Mouse (Mus musculus): ENCODE data around the gene Cacna1c.

Cacna1c gene

DNA sequence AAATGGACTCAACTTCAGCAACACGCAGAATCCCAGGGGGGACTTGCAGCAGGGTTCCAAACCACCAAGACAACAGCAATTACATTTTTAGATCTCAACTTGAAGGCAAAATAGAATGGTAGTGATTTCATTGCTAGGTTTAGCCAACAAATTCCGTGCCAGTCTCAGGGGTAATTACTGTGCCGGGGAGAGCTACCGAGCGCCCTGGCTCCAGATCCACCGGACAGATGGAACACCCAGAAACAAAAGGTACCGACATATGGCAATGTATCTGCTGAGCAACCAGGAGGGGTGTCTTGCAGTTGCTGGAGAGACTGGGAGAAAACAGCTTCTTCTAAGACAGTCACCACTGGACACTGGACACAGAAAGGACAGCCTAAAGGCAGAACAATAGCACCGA is 442.4 kb downstream of the Cacna1c start:
- DNase-seq (ENCODE audit: low read depth, low spot score) = no peak

DNA sequence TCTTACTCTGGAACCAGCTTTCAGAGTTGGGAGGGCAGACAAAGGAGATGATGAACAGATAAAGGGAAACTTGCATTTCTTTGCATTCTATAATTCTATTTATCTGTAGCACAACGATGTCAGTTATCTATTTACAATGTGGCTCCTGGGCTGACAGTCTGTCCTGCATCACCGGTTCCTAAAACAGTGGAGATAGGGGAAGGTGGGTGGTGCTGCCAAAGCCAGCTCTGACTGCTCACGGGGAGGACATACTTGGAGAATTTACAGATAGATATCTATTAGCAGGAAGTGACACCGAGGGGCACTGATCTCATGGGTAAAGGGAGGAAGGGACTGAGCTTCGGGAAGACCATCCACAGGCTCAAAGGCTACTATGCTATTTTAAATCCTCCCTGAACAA is 443.2 kb downstream of the Cacna1c start:
- DNase-seq (ENCODE audit: low read depth, low spot score) = no peak

DNA sequence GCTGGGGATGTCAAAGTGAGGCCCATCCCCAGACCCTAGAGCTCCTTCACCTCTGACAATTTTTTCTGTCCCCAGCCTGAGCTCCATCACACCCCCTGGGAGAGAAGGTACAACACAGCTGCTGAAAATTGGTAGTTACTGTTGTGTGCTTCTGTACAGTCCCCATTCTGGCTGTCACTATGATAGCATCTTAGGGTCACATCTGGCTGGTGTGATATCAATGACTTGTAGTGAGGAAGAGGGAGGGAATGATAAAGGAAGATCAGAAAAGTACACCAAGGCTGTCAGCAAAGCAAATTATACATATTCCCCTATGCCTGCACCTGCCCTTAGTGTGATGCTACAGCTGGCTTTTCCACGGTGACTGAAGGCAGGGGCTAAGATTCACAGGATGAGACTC is 446.9 kb downstream of the Cacna1c start:
- no peak for DNase-seq (ENCODE audit: low read depth, low spot score)

DNA sequence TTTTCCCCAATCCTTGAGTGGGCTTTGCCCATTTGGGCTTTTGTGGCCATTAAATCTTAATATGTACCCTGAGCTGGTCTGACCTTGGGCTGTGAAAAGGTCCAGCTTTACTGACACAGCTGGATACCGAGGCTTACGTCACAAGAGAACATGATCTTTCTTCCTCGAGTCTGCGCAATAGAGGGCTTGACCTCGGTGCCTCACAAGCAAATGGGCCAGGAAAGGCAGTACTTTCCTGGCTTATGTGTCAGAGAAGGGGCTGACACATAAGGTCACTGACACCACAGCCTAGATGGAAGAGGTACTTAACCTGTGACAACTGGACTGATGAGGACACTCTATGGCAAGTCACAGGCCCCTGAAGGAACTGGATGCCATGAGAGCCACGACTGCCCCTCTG is 453.5 kb downstream of the Cacna1c start:
- DNase-seq (ENCODE audit: low read depth, low spot score) = no peak

DNA sequence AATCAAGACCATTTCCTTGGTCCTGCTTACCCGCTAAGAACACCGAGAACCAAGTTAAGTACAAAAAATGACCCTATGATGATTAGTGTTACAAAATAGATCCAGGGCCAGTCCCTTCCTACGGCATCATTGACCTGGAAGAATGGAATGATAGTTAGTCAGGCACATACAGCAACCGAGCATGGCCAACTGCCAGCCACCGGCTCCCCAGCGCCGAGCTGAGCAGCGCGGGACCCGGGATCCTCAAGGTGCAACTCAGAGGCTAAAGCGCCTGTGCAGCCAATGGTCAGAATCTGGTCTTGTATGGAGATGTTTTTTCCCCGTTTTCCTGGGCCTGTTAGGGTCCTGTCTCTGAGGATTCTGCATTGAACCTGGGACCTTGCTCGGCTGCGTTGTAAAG is 454.4 kb downstream of the Cacna1c start:
- no peak for DNase-seq (ENCODE audit: low read depth, low spot score)

DNA sequence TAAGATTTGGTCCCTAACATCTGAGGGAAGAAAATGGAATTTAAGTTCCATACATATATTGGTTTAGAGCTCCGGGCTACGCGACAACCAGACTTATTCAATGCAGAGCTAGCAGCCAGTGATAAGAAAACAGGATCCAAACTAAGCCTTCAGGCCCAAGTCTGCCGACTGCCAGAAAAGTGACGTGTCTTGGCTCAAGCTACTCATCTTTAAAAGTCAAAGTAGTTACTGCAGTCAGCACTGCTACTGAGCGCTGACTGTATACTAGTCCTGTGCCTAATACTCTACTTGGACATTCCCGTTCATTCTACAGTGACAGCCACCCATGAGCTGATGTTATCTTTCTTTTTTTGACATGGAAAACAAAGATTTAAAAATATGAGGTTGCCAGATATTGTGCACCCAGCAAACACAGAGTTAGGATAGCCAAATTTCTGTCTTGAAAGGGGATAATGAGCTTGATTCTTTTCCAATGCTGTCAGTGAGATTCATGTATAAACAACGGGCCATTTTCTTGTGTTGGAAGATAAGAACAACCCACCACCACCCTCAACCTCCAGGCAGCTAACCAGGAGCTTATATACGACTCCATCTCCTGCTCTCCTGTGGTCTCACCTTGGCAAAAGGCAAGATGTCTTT is 456.1 kb downstream of the Cacna1c start:
- DNase-seq (ENCODE audit: low read depth, low spot score) = no peak

DNA sequence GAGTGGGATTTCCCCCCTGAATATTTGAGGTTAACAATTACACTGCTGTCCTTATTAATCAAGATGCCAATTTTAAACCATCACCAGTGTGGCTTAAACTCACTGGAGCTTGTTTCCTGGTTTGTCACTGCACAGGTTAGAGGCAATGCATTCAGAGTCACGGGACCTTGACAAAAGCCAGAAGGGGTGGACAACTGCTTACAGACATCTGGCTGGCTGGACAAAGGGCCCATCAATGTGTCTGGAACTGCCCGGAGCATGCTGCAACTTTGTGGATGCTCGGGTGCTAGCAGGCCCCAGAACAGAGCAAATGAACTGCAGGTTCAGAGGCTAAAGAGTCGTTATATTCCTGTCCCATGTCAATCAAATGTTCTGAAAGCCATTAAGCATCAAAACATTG is 456.9 kb downstream of the Cacna1c start:
- DNase-seq (ENCODE audit: low read depth, low spot score) = no peak

DNA sequence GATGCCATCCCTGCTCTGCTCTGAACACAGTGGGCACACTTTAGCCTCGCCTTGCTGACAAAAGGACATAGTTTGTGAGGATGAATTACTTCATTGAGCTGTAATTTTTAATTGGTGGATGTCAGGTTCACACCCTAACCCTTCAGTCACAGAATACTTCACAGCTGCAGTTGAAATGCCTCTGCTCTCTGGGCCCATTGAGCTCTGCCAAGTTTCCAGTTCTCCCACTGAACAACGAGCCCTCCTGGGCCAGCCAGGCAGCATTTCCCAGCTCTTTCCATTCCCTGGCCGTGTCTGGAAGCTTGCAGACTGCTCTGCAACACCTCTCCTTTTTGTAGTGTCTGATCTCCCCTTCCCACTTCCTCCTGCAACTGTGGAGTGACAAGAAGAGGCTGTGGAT is 457.6 kb downstream of the Cacna1c start:
- no peak for DNase-seq (ENCODE audit: low read depth, low spot score)

DNA sequence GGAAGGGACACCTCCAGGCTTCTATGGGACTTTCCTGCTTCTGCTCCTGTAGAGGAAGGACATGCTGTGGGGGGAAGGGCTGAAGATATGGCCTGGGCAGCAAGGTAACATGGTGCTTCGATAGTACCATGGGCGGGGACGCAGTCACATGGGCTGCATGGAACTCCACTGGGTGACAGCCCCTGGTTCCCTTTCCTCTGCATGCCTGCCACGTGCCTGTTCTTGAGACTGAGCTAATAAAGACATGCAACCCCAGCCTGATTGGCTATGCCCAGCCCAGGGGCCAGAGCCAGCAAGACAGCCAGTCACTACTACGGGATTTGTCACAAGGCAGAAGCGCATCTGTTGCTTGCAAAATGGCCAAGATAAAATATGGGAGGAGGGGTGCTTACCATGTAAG is 459.1 kb downstream of the Cacna1c start:
- no peak for DNase-seq (ENCODE audit: low read depth, low spot score)

DNA sequence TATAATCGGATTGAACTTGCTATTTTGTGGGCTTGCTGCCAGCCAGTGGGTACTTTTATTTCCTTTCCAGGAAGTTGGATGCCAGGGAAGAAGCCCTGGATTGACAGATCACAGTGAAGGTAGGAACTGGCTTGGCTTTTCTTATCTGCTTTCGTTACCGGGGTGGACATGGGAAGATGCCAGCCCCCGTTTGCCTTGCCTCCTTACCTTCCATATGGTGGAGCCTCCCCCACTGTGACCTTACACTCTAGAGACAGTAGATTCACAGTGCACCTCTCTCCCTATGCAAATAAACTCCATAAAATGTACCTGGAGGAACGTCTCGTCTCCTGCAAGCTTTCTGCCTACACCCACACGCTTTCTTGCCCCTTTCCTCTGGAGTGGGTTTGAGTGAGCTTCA is 459.7 kb downstream of the Cacna1c start:
- no peak for DNase-seq (ENCODE audit: low read depth, low spot score)

DNA sequence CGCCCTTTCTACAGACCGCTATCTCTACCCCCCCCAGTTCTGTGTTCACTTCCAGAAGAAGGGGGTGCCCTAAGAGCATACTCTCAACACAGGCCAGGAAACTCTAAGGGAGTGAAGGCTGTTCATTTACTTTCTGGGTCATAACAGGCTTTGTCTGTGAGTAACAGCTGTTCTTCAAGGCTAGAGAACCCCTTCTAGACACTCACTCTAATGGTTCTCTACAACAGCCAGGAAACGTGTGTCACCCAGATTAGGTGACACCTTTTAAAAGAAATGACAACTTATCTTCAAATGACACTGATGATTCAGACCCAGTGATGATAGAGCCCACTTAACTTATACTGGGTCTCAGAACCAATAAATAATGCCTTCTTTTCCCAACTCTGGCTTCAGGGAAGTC is 461.1 kb downstream of the Cacna1c start:
- no peak for DNase-seq (ENCODE audit: low read depth, low spot score)

DNA sequence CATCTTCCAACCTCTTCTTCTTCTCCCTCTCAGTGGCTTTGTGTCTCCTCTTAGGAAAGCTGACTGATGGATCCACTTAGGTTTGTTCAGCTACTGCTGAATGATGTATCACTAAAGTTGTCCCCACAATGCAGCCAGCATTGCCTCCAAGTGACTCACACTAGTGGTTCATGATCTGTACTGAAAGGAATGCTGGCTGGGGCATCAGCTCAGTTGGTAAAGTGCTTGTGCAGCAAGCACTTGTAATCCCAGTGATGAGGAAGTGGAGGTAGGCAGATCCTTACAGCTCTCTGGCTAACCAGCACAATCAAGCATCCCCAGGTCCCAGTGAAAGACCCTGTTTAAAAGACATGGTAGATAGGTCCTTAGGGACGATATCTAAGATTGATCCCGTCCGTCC is 464.3 kb downstream of the Cacna1c start:
- DNase-seq (ENCODE audit: low read depth, low spot score) = no peak

DNA sequence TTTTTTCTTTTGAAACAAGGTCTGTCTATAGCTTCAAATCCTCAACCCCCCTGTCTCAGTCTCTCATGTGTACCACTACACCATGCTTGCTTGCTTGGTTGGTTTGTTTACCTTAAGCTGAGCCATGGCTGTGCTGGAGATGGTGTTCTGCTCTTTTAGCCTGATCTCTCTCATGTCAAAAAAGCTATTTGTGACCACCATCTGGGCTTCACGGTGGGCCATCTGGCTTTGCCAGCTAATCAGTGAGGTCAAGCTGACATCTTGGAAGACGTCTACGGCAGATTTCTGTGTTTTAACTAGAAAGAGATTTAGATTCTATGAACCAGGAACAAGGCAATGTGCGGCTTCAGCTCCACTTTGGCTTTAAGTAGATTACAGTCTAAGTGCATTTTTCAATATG is 471.3 kb downstream of the Cacna1c start:
- DNase-seq (ENCODE audit: low read depth, low spot score) = no peak

DNA sequence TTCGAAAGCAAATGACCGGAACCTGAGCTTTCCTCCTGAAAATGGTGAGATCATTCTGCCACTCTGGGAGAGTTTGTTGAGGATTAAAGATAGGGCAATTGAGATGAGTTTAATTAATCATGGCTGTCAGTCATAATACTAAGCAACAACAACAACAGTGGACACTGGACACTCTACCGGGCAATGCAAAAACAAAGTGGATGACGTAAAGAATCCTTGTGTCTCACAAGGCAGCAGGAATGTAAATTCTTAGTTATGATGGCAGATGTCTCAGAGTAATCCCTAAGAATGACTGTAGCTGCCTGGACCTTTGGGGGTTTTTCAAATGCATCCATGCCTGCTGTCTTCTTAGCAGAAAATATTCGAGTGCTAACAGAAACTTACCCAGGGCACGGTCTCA is 471.8 kb downstream of the Cacna1c start:
- no peak for DNase-seq (ENCODE audit: low read depth, low spot score)

DNA sequence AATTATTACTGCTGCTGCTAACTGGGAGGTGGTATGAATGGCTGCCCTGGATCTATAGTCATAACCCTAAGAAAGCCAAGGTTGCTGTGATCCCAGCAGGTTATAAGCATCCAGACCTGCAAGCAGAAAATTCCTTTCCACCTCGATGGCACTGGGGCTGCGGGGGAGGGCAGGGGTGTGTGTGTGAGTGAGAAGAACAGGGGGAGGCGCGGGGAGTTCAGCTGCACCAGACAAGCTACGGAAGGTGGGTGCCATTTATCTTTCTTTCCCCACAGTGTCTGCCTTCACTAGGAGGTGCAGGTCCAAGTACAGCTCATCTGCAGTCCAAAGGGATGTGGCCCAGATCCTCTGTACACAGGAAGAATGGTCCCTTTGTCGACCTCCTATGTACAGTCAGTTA is 473.9 kb downstream of the Cacna1c start:
- no peak for DNase-seq (ENCODE audit: low read depth, low spot score)

DNA sequence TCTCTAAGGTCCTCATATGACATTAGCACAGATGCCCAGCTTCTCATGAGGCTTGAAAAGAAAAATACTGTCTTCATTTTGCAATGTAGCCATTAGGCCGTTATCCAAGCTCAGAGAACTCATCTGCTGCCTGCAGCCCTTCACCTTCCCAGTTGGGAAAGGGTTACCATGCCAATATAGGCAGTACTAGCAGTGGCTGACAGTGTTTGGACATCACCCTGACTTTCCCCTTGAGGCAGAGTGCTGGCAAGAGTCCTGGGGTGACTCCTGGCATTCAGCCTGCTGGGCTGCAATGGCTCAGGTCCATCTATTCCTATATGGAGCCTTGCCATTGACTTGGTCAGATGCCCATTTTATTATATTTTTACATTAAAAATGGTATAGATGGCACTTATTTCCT is 476.7 kb downstream of the Cacna1c start:
- DNase-seq (ENCODE audit: low read depth, low spot score) = no peak

DNA sequence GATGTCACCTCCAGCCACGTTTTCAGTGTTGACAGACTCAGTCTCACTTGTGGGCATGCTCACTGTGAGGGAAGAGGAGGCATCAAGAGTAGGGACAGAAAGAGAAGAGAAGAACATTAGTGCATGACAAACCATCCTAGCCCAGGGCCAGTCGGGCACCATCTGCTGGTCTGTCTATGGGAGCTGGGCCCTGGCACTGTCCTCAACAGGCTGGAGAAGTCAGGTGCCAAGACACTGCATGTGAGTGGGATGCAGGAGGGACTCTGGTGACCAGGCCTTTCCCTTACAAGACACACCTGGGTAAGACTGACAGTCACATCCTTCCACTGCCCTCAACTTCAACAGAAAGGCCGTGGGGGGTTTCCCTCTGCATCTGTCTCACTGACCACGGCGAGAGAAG is 482.9 kb downstream of the Cacna1c start:
- no peak for DNase-seq (ENCODE audit: low read depth, low spot score)

DNA sequence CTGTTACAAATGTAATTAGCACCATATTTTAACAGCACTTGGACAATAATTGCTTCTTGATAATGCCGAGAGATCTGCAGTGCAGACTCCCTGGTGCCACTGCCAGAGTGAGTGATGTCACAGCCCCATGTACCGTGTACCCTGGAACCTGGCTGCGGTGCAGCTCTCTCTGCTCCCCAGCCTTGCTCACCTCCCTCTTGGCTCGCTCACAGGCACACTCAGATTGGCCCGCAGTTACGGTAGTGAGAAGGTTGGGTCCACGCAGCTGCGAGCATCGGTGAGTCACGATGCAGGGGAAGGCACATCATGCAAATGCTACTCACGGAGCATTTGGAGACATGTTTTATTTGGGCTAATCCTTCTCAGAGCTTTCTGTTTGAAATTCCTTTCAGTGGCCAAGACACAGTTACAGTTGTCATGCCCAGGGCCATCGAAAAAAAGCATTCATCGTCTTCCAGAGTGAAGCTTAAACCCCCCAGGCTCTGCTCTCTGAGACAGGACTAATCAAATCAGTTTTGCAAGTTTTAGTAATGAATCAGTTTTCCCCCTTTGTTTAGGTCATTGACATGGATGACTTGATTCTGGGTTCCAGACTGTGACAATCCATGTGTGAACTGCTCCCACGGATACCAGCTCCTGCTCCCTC is 484.4 kb downstream of the Cacna1c start:
- DNase-seq (ENCODE audit: low read depth, low spot score) = no peak

DNA sequence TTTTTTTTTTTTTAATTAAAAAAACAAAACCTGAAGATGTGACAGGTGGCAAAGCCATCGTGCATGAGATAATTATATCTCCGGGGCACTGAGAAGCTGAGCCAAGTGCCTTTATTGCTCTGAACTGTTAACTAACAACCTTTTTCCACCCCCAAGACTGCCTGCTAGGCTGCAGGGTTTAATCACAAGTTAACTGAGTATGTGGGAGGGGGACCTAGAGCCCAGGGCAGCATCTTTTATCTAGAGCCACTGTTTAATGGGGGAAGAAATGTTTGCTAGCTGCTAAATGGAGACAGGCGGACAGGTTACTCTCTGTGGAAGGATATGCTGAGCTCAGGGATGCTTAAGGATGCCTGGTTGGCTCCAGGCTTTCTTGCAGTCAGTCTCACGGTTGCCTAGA is 489.2 kb downstream of the Cacna1c start:
- DNase-seq (ENCODE audit: low read depth, low spot score) = no peak

DNA sequence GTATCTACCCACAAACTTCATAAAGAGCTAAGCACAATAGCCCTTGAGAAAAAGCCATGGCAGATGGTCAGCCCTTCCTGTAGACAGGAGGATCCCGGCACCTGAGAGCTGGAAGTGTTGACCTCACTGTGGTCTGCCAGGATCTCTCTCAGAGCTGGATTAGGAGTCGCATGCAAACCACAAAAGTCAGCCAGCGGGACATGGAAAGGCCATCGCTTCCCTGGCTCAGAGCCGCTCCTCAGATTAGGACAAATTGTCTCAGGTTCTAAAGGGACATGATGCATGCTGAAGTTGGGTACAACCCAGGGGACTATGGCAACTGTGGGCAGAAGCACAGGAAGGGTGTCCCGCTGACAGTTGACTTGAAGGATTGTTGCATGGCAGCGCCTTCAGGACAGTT is 490.4 kb downstream of the Cacna1c start:
- DNase-seq (ENCODE audit: low read depth, low spot score) = no peak

DNA sequence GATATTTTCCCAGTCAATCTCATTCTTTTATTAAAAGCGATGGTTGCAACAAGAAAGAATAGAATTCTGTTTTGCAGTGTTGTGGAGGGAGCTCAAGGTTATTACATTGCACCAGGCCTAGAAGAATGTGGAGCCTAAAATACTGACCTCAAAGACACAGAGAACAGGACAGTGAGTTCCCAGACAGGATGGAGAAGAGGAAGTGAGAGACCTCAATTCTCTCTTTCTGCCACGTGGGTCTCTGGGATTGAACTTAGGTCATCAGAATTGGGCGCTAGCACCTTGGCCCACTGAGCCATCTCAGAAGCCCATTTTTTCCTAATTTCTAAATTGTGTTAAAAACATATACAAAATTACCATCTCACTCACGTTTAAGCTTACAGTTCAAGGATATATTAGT is 501.6 kb downstream of the Cacna1c start:
- no peak for DNase-seq (ENCODE audit: low read depth, low spot score)

DNA sequence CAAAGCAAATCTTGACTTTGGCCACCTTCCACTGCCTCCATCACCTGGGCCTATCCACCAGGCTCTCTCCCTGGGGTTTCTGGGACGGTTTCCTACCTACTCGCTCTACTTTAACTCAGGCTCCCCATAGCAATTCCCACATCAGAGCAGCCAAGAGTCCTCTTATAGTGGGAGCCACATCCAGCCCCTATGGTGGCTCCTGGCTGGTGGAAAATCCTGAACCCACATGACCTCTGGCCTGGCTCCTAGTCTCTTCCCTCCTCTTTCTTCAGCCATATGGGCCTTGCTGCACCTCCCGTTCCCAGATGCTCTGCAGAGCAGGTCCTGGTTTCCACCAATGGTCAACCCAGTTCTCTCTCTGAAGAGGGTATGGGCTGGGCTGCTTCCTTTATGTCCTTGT is 506.8 kb downstream of the Cacna1c start:
- no peak for DNase-seq (ENCODE audit: low read depth, low spot score)

DNA sequence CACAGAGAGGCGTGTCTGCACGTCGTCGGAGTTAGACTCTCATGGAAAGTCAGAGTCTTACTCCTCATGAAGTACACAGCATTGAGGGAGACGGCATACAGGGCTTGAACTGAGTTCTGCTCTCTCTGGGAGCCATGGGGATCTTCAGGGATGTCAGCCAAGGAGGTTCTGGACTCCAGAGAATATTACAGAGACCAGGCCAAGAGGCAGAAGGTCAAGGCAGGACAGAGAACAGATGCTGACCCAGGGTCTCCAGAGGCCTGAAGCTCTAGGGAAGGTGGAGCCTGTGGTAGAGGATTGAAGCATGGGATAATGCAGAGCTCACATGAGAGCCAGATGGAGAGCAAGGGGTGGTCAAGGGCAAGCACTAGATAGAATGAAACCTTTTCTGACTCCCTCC is 507.4 kb downstream of the Cacna1c start:
- no peak for DNase-seq (ENCODE audit: low read depth, low spot score)

DNA sequence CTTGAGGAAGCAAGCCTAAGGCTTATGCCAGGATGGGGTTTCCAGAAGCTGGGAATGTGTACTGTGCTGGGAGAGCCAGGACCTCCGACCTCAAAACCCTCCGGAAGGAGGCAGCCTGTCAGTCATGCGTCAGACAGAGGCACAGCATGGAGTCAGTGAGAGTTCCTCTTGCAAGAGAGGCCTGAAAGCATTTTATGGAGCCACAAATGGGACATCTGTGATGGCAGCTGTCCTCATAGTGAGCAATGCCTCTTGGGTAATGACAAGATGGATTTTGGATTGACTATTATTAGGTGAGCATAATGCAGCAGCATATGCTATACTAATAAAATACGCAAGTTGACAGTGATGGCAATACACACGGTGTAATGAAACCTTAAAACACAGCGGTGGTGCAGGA is 515.4 kb downstream of the Cacna1c start:
- DNase-seq (ENCODE audit: low read depth, low spot score) = no peak
